Mouse (Mus musculus): ENCODE measurements around the gene Izumo1r.

- no peak for TF ChIP-seq POLR2A (IDR thresholded peaks at IDR 0.05; ENCODE audit: borderline replicate concordance, extremely low read depth, low read depth, low read length)
- no peak for TF ChIP-seq CTCF (IDR thresholded peaks at IDR 0.05; ENCODE audit: insufficient read depth, low read length)
These were observed 8.3 kb upstream of the Izumo1r start for GRCm38 (mm10) chr9:14912037-14912436.

All from lung, adult 2 months (tissue).